Mouse (Mus musculus): ENCODE results near the gene Ankrd11.

Gene Ankrd11

DNA sequence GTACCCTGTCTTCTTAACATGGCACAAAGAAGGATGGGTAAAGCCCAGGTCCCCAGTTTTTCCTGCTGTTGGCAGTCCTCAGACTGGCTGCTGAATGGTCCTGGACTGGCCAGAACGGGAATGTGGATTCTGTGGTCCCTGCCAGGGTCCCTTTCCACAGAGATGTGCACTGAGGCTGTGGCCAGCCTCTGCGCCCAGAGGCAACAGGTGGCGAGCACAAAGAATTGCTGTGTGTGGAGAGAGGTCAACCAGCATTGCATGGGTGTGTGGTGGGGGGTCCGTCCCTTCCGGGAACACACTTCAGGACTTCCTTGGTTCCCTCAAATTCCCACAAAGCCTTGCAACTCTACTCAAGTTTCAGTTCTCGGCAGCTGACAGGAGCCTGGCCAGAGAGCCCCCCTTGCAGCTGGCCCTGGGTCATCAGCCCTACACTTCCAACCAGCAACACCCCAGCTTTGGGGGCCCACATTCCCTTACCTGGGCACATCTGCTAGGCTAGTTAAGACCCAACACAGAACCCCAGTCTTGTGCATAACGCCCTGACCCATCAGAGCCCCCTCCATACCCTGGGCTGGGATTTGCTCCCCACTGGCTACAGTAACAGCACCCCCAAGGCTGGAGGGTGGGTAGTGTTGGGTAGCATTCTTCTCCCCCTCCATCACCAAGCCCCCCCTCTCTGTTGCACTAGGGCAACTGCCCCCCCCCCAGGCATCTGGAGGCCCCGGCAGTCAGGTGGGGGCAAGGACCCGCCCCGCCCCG is 192.7 kb downstream of the Ankrd11 start:
- no peak for DNase-seq (ENCODE audit: low spot score in 2 of 2)

DNA sequence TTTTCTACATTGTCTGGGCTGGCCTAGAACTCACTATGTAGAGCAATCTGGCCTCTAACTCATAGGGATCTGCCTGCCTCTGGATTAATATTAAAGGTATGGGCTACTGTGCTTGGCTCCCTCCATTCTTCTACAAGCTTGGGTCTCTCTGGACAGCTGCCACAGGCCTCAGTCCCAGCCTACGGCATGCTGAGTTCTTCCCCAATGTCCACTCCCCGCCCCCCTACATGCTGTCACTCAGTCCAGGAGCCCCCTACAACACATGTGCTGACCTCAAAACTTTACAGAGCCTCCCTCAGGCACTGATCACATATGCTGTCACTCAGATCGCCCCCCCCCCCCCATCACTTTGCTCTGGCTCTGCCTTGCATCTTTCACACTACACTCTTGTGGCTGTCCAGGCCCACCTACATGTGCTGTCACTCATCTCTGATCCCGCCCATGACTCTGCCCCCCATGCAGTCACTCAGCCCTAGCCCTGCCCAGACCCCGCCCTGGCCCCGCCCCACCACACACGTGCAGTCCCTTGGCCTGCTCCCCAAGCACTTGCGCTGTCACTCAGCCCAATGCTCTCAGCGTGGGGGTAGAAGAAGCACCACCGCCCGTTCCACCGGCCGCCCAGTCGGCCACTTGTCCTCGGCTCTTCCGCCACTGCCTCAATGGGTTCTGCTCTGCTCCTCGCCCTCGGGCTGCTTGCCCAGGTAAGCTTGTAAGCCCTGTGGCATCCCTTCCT is 194.1 kb downstream of the Ankrd11 start, which contains the start of gene Cdh15:
Cdh15 (plus strand) TSS at position 138 of the 733 bp plus-strand sequence.
- no peak for DNase-seq (ENCODE audit: low spot score in 2 of 2)

DNA sequence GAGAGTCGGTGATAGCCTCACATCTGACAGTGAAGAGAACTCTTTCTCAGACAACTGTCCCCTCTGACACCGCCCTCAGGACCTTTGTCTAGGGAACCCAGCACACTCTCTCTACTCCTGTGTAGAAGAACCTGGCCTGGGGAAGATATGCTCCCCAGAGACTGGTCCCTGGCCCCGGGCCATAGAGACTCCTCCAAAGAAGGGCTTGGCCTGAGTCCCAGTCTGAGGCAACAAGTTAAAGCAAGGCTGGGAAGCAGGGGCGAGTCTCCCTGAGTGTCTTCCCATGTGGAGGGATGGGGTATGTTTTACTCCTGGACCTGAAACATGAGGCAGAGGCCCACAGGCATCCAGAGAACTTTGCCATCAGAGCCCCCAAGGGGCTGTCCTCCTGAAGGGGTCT is 196.4 kb downstream of the Ankrd11 start:
- DNase-seq (ENCODE audit: low spot score in 2 of 2): no peak

DNA sequence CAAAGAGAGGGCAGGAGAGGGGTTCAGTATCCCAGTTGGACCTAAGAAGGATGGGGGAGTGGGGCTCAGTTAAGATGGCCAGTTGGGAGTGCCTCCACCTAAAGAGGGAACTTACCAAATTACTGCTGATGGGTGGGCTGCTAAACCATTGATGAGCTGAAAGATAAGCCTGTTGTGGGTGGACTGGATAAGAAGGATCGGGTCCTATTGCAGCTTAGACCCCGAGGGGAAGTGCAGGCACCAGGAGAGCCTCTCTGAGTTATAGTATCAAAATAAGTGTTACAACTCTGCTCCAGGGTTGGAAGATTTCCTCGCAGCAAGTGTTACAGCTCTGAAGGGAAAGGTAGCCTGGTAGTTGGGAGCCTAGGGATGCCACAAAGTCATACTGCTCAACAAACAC is 197.9 kb downstream of the Ankrd11 start:
- no peak for DNase-seq (ENCODE audit: low spot score in 2 of 2)

DNA sequence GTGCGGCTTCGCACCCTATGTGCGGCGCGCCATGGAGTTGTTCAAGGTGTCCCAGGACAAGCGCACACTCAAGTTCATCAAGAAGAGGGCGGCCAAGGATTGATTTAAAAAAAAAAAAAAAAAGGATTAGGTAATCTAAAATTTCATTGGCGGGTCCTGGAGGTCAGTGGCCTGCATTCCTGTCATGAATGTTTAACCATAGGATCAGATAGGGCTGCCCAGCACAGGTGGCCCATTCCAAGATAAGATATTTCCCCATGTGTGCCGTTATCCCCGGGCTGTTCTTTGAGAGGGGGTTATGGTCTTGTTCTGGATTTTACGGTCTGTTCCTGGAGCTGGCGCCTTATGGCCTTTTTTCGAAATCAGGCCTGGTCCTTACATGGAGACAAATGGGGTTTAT is 205.4 kb downstream of the Ankrd11 start:
- DNase-seq (ENCODE audit: low spot score in 2 of 2): no peak

DNA sequence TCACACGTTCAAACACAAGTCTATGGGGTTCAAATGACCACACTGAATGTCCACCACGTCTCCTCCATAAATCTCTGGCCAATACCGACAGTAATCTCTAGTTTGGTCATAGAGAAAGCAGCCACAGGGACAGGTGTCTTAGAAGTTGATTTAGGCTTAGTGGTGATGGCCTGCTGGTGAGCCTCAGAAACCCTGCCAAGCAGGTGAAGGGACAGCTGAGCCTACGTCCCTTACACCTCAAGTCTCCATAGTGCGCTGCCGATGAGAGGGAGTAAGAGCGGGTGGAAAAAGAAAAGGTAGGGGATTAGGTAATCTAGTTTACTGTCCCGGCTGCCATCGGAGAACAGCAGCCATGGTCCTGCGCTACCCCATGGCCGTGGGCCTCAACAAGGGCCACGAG is 205.9 kb downstream of the Ankrd11 start:
- no peak for DNase-seq (ENCODE audit: low spot score in 2 of 2)

DNA sequence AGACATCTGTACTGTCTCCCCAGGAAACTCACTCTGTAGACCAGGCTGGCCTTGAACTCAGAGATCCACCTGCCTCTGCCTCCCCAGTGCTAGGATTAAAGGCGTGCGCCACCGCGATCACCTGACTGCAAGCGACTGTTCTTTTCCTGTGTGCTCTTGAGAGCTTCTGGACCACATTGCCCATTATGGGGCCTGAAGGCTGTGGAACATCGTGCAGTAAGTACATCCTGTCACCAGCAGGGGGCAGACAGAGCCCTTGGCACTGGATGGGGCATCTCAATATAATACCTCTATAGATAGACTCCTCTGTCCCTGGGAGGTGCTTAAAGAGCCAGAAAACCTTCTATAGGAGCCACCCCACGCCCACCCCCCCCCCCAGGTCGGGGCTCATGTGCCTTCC is 207.1 kb downstream of the Ankrd11 start:
- peak; percentile 57 to 65 for DNase-seq (ENCODE audit: low spot score in 2 of 2)

DNA sequence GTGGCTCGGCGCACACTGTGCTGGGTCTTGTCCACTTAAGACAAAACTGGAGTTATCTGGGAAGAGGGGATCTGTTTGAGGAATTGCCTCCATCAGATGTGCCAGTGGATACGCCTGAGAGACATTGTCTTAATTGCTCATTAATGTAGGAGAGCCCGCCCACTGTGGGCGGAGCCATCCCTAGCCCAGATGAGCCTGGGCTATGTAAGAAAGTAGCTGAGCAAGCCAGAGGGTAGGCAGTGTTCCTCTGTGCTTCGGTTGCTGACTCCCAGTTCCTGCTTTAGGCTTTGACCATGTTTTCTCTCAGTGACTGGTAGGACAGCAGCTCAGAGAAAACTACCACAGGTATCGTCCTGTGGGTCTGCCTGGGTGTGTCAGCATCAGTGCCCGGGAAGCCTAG is 207.7 kb downstream of the Ankrd11 start:
- no peak for DNase-seq (ENCODE audit: low spot score in 2 of 2)
